Mouse (Mus musculus) brain, adult 2 months (tissue): ENCODE results near the gene Rps15.

Source experiments
- DNase-seq: peaks from one replicate; pipeline ENCODE4 v3.0.0; 2011; ENCODE audit warnings: low read depth, low spot score

Rps15 gene

DNA sequence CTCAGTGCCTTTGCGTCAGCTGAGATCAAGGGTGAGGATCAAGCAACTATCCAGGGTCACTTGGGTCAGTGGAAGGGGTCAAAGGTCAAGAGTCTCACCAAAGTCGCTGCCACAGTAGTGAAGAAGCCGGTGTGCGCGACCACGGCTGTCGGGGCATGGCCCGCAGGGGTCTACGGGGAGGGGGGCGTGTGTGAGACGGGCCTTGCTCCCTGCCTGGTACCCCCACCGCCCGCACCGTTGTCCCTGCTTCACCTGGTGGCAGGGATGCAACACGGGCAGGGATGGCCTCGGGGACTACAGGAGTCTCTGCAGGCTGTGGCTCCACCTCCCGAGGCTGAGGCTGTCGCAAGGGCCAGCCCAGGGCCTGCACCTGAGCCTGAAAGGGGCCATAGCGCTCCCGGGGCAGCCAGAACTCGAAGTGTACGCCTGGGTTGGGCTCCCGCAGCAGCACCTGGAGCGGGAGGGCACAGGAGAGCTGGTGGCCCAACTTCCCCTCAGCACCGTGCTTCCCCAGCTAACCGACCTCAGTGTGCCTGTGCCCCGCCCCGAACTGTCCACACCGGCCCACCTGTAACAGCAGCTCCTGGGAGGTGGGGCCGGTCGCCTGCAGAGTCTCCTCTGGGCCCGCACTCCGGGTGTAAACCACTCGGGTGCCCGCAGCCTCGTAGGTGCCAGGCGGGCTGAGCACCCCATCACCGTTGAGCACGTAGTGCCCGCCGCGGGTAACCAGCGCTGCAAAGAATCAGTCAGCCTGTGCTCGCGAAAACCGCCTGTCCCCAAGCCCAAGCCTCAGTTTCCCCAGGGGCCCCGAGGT lies 49.4 kb downstream of the Rps15 start:
- no peak for DNase-seq

DNA sequence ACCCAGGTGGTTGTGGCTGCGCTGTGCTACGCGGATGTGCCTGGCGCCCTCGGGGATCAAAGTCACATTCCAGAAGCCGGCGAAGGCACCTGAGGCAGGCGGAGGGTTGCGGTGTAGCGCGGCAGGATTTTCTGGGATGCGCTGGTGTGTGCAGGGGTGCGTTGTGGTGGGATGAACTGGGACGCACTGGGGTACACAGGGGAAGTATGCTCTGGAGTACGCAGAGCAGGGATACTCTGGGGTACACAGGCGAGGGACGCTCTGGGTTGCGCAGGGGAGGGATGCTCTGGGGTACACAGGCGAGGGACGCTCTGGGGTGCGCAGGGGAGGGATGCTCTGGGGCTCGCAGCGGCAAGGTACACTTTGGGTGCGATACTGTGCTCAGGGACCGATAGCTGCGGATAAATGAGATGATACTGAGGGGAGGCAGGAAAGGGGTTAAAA lies 50.1 kb downstream of the Rps15 start:
- DNase-seq = no peak

GRCm38 (mm10) chr10:80342749-80343424 lies 50.6 kb downstream of the Rps15 start:
- DNase-seq = peak; percentile 79

DNA sequence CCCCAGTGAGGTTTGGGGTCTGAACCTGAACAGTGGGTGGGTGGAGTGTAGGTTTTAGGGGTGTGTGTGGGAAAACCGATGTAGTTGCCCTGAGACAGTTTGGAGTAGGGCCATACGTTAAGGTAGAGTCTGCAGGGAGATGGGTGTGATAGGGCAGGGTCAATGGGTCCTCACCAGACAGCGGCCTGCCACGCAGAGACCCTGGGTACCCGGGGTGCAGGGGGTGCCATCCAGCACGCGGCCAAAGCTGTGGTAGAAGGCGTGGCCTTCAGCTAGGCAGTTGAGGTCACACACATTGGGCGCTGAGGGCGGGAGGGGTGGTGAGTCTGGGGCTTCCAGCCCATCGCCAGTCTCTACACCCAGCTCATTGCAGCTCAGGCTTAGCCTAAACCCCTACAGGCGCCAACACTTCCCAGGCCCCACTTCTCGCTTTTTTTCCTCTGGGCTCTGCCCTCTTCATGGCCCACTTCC lies 51.2 kb downstream of the Rps15 start:
- DNase-seq = no peak
